Mouse (Mus musculus) regulatory T cell (primary cell): ENCODE data around the gene Ripk3.

Source experiments
- in situ Hi-C: fragments of 300-600 bp; cut with MboI, MseI; formaldehyde crosslinking; loops from one replicate; pipeline ENCODE4 v1.15.1; 2025; ENCODE audit warnings: high pct_unique_total_duplicates

Ripk3 gene

DNA sequence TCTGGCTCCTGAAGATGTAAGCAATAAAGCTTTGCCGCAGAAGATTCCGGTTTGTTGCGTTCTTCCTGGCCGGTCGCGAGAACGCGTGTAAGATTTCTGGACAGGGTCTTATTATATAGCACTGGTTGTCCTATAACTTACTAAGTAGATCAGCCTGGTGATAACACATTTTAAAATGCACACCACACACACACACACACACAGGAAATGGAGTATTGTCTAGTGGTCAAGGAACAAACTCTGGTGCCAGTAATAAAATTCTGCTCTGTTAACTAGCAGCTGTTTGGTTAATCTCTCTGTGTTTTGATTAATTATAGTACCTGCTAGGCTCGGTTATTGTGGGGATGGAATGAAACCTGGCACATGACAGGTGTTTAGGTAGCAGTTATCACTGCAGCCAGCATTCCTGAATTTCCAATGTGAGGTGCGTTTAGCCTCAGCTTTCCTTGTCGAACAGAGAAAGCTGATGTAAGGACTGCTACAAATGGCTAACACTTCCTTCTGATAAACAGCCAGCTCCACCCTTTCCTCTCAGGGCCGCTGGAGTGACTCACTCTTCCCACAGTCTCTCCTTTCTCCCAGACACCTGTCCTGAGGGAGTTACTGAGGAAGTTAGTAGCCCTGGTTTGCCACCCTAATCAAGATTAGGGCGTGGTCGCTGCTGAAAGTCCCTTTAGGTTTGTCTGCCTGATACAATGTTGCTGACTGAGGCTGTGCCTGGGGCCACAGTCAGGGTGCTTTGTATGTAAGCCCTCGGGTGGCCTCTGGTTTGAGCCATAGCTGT is 6.9 kb upstream of the Ripk3 start:
- in situ Hi-C loops = no loop called here

DNA sequence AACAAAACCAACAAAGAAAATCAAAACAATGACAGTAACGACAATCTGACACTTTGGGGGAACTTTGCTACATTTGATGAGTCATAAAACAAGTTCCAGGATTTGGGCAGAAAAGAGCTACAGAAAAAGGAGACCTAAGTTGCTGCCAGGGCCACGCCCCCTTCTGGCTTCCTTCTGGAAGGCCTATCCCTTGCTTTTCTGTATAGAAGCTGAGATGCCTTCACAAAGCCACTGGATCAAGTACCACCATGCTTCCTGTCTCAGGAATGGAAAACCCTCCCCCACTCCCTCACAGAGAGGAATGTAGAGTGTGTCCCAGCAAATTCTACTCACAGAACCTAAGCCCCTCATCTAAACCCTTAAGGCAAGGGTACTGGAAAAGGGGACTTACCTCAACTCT is 5.3 kb upstream of the Ripk3 start:
- in situ Hi-C loops = no loop called here

DNA sequence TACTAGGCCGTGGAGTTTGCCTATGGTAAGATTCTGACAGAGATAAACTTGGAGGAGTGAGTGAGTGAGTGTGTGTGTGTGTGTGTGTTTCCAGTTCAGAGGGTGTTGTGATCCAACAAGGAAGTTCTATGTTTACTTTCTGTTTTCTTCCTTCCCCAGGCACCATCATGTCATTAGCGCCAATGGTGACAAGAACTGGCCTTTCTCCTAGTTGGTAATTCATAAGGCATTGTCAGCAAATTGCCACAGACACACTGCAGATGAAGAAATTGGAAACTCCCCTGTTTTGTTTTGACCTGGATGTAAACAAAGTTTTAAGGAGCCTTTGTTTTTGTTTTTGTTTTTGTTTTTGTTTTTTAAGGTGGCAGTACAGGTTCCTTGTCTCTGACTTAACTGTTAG is 4.8 kb upstream of the Ripk3 start:
- in situ Hi-C loops = no loop called here

DNA sequence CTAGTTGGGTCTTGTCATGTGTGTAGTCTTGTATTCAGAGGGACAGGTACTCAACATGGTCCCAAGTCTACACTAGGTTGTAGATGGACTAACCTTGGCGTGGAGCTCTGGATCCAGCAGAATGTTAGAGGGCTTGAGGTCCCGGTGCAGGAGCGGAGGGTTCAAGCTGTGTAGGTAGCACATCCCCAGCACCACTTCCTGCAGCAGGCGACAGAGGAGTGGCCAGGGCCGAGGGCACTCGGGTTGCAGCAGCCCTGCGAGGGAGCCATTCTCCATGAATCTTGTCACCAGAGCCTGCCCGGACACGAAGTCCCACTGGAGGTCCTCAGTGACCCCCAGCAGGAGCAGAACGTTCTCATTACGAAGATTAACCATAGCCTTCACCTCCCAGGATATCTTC is 934 bp downstream of the Ripk3 start:
- in situ Hi-C loops = no loop called here

DNA sequence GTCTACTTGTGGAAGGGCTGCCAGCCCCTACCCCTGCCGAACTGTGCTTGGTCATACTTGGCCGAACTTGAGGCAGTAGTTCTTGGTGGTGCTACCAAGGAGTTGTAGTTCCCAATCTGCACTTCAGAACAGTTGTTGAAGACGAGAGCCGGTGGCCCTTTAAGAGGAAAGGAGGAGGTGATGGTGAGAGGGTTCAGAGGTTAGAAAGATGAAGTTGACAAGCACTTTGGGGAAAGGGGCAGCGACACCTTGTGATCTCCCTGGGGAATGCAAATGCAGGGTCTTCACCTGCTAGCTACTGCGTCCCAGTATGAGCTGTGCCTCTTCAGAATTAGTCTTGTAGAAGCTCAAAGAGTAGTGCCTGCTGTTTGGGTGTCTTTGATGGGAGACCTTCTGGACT is 3.5 kb downstream of the Ripk3 start:
- in situ Hi-C loops = no loop called here

DNA sequence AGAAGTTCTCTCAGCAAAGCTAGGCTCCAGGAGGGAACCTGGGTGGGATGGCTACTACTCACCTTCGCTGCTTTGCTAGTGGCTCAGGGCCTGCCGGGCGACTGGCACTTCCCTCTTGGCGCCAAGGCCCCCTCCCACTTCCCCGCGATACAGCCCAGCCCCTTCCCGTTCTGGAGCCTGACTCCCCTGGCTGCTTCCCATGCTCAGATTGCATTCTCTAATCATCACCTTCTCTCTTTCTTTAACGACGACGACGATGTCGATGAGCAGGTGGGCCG is 4.8 kb downstream of the Ripk3 start, which contains the start of gene Adcy4:
Adcy4 (minus strand) TSS at position 138 of the 278 bp plus-strand sequence.
- in situ Hi-C loops = no loop called here

DNA sequence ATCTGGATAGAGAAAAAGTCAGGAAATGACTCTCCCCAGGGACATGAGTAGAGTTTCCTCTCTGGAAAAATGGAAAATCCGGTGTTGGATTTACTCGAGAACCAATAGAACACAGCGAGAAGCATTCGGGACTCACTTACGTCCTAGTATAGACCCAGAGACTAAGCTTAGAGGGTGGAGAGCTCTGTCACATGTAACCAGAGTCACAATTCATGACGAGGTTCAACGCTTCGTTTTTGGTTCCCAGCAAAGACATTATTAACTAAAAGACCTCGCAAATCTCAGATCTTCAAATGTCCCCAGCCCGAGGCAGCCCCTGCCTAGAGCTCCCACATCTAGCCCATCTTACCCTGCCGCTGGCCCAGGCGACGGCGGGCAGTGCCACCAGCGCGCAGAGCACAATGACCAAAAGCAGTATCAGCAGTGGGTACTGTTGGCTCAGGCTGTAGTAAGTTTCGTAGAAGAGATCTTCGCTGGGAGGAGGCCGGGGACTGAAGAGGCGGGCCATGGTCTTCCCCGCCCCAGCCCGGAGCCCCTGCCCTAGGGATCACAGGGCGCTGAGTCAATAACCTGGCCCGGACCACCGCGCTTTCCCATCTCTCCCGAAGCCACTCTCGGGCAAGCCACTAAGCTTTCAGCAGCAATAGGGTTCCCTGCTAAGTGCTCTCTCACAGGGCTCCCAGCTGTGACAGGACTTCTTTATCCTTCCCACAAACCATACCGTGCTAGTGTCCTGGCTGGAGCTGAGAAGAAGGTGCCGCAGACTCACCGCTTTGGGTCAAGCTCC is 5.3 kb downstream of the Ripk3 start:
- in situ Hi-C loops = no loop called here

DNA sequence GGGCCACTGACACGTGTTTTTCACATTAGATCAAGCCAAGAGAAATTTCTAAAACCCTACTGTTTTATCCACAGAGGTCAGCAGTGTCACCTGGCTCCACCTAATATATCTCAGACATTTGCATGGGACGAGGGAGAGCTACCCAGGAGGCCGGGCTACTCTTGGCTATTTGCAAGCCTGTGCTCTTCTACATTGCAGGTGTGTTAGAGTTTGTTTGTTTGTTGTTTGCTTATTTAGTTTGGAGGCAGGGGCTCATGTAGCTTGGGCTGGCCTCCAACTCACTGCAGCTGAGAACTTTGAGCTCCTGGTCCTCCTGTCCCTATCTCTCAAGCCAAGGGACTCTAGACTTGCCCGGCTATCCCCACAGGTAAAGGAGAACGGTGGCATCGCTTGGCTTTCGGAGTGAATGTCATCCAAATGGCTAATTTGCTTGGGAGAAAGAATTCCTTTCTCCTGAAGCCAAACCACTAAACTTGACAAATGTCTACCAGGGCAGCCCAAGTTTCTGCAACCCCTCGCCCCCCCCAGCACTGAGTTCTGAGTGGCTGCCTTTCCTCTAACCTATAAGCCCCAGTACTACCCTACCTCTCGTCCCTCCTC is 6.2 kb downstream of the Ripk3 start:
- in situ Hi-C loops = no loop called here

DNA sequence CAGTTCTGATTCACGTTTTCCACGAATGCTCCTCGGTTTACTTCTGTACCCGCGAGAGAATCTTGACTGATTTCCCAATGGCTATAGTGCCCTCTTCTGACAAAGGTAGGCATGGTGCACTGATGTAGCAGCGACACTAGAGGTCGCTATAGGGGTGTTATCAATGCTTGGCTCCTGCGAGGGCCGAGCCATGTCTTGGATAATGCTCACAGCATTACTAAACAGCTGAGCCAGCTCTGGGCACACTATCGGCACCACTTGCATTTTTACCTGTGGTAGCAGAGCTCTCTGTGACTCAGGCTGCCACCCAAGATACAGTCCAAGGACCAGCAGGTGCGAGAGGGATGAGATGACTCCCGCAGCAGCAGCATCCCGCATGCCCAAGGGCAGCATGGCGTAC is 7.4 kb downstream of the Ripk3 start:
- in situ Hi-C loops = no loop called here

DNA sequence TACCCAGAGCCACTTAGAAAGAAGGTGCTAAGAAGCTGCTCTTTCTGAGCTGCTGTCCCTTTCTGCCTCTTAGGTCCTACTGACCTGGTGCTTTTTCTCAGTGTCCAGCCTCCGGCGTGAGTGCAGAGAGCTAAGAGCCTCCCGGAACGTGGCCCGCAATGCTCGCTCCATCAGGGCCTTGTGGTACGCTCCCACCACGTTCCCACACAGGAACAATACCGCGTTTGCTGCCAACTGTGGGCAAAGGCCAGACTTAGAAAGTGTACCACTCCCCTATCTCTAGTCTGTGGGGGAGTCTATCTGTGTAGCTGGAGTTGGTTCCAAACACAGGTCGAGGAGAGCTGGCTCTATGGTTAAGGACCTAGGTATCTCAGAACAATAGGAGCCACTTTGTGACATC is 7.9 kb downstream of the Ripk3 start:
- in situ Hi-C loops = no loop called here

DNA sequence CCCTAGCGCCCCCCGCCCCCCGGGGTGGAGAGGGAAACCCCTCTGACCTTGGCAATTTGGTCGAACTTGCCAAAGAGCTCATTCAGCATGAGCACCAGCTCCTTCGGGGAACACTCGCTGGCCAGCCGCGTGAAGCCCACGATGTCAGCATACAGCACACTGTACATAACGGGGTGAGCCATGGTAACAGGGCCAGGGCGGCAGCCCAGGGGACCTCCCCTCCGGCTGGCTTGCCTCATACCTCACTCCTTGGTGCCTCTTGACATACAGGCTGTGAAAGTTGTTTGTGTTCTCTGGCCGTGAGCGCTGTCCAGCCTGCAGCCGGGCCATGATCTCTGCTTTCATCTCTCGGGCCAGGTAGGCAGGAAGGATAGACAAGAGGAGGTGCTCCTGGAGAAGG is 9.0 kb downstream of the Ripk3 start:
- in situ Hi-C loops = loop anchor here (5.0 kb wide), 2 partner anchors 53 to 83 kb away; no protein-coding TSS in a partner anchor

DNA sequence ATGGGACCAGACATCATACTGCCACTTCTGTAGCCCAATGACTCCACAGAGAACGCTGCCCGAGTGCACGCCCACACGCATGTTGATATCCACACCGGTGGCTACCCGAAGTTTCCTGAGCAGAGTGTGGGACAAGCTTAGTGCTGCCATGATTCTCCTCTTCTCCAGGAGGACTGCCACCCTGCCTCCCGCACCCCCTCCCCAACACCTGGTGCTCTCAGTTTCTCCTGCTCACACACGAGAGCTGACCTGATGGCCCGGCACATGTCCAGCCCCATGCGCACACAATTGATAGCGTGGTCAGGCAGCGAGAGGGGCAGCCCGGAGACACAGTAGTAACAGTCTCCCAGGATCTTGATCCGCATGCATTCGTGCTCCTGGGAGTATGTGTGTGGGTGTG is 10.0 kb downstream of the Ripk3 start:
- in situ Hi-C loops = loop anchor here (5.0 kb wide), 2 partner anchors 54 to 84 kb away; no protein-coding TSS in a partner anchor

DNA sequence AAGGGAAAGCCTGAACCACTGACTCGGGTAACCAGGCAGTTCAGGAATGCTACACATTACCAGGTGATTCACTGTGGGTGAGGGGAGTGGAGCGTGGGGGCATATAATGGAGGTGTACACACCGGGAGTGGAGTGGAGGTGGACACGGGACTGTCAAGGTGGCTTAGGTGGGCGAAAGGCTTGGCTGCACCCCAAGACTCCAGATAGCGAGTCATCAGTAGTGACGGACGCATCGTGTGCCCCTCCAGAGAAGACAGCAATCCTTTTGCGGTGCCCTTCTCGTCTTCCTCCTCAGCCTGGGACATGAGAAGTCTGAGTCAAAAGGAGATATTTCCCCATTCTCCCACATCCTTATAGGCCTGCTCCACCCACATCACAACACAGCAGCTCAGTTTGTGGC is 10.9 kb downstream of the Ripk3 start:
- in situ Hi-C loops = loop anchor here (5.0 kb wide), 2 partner anchors 54 to 84 kb away; no protein-coding TSS in a partner anchor

DNA sequence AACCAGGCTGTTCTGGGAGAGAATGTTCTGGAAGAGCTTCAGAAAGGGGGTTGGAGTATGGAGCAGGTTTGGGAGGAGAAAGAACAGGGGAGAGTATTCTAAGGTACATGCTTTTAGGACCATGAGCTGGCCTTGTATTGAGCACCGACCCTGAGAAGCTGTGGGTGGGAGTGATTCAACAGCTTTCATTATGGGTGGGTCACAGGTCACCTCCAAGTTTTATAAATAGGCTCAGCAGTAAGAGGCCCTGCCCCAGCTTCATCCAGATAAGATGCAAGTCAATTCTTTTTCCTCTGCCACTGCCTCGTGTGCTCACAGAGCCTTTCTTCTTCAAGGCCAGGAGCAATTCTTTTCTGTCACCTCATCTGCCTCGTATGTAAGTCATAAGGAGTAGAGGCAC is 11.5 kb downstream of the Ripk3 start:
- in situ Hi-C loops = loop anchor here (5.0 kb wide), 2 partner anchors 55 to 85 kb away; no protein-coding TSS in a partner anchor

DNA sequence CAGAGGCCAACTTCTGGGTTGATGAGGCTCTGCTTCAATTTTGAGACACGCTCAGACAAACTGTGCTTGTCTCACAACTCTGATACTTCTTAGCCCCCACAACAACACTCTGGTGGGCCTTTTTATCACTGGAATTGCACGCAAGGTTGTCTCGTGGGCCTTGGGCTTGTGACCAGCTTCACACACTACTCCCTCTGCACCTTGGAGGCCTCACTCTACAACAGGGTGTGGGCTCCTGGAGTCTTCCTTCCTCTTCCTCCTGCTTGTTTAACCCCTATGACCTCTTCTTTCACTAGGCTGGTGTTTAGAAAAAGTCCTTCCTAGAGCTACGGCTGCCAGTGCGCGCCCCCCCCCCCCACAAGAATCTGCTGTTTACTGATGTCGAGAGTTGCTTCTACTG is 12.0 kb downstream of the Ripk3 start:
- in situ Hi-C loops = loop anchor here (5.0 kb wide), 2 partner anchors 56 to 86 kb away; no protein-coding TSS in a partner anchor

DNA sequence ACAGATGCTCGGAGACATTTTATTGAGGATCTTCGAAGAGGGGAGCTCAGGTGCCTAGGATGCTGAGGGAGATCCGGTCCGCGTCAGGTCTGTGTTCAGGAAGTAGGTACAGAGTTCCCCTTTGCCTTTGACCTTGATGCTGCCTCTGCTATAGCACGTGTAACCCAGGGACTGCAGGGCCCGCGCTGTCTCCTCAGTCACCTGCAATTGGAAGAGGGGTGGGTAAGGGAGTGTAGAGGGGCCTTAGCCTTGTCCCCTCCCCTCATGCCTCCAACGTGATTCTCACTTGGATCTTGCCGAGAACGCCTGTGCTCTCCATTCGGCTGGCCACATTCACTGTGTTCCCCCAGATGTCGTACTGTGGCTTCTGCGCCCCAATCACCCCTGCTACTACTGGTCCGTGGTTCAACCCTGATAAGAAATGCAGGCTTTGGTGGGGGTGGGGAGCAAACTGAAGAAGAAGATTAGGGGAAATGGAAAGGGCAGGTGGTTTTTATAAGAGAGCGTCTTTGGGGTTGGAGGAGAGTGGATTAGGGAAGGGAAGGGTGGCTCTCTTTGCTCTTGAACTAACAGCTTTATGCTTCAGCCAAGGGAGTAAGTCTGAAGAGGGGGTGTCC is 19.5 kb downstream of the Ripk3 start:
- in situ Hi-C loops = no loop called here

DNA sequence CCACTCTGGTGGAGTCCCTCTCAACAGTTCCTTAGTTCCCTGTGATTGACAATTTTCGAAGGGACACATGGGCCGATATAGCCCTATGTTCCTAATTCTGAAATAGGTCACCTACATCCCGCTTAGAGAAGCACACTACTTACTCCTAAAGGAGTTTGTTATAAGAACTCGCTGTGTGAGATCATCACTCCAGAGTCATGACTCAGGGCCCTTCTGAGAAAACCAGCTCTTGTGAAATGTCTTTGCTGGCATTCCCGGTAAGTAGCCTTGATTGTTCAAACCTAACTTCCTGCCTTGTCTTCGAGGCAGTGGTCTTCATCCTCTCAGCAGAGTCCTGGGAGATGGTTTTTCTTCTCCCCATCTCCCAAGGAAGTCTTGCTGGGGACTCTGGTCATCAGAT is 20.1 kb downstream of the Ripk3 start:
- in situ Hi-C loops = no loop called here

DNA sequence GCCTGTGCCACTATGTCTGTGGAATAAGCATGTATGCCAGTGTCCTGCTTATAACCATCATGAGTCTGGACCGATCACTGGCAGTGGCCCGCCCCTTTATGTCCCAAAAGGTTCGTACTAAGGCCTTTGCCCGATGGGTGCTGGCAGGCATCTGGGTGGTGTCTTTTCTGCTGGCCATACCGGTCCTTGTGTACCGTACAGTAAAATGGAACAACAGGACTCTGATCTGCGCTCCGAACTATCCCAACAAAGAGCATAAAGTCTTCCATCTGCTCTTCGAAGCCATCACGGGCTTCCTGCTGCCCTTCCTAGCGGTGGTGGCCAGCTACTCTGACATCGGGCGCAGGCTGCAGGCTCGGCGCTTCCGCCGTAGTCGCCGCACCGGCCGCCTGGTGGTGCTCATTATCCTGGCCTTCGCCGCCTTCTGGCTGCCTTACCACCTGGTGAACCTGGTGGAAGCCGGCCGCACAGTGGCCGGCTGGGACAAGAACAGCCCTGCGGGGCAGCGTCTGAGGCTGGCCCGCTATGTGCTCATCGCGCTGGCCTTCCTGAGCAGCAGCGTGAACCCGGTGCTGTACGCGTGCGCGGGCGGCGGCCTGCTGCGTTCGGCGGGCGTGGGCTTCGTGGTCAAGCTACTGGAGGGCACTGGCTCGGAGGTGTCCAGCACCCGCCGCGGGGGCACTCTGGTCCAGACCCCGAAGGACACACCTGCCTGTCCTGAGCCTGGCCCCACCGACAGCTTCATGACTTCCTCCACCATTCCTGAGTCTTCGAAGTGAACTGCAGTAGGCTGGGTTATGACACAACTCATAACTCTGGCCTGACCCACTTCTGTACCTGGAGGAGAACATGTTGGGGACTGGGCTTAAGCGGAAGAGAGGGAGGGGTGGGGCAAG is 20.9 kb downstream of the Ripk3 start:
- in situ Hi-C loops = no loop called here

DNA sequence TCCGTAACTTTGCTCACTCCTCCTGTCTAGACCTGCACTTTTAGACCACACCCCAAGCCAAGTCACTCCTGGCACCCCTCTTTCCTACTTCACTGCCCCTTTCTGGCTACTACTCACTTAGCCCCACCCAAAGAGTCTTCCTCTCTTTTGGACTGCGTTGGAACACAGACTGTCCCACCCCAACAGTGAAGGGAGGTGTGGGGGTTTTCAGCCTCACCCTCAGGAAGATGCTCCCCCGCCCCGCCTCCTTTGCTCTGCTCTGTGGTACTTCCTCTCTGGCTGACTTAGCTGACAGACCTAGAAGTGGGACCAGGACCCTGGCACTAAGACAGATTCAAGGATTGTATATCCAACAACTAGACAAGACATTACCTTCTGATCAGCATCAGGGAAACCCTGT is 23.0 kb downstream of the Ripk3 start, which contains the start of gene Ltb4r1:
Ltb4r1 (plus strand) TSS at position 267 of the 400 bp plus-strand sequence.
- in situ Hi-C loops = no loop called here

DNA sequence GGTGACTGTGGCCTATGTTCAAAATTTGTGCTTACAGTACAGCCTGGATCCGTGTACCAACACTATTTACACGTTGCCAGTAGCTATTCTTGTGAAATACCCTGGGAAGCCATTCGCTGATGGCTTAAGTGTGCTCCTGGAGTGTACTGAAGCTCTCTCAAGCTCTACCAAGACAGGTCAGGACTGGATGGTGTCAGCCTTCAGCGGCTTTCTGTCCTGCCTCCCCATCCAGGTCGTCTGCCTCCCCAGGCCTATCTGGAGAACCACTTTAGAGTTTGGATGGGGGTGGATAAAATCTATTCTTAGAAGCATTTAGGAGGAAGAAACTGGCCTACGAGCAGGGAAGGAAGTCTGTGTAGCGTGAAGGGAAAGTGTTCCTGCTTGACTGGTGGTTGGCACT is 25.5 kb downstream of the Ripk3 start:
- in situ Hi-C loops = no loop called here
